Mouse (Mus musculus) brain, embryonic 14.5 days (tissue): ENCODE measurements at regions not wholly inside any gene's neighbourhood (a gene's known extent, or its start where the extent isn't known, plus 50 kb on each side); places are given as distances from the start of the nearest gene placed in this dataset.

Source experiments
- CTCF ChIP-seq: fragments of 200-500 bp; IDR thresholded peaks from 2 replicates; pipeline ENCODE4 v1.5.1; 2012; ENCODE audit warnings: inconsistent platforms, mild to moderate bottlenecking, moderate library complexity, borderline replicate concordance; ENCODE audit not compliant: insufficient read depth, insufficient read length; ENCODE audit errors: extremely low read depth
- POLR2A ChIP-seq: fragments of 200-500 bp; IDR thresholded peaks from 2 replicates; pipeline ENCODE4 v1.6.1; 2012; ENCODE audit warnings: mild to moderate bottlenecking, inconsistent platforms, borderline replicate concordance; ENCODE audit not compliant: poor library complexity, insufficient read depth, insufficient read length, severe bottlenecking; ENCODE audit errors: extremely low read depth

DNA sequence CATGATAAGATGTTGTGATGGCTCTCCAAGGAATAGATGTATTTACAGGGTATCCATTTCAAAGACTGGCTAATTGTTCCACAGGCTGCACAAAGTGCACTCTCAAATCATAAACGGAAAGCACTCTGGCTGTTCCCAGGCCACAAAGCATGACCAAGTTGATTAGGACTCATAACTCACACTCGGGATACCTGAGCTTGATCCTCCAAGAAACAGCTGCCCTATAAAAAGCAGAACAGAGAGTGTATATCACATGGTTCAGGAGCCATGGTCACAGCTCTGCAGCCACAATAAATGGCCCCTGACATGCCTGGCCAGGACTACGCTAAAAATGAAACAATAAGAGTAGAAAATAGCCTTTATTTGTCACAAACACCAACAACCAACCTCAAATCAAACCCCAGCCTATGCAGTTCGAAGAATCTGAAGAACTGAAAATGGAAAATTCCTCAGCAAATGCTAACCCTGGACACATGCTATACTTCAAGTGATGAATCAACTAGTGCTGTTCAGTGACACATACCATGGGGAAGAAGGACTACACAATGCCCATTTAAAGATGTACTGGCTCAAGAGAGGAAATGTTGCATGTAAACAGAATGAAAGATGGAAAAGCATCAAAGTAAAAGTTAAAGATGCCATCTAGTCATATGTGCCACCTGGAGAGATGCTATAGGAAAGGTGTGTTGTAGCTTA is 473.5 kb downstream of the Gsdmc2 start:
- no peak for TF ChIP-seq POLR2A
- TF ChIP-seq CTCF, result no peak
